Mouse (Mus musculus) spleen, postnatal 14 days (tissue): ENCODE measurements at regions not wholly inside any gene's neighbourhood (a gene's known extent, or its start where the extent isn't known, plus 50 kb on each side); places are given as distances from the start of the nearest gene placed in this dataset.
A peak's percentile ranks its signal among the peaks of the same experiment; 100 is the strongest.

Source experiments
- DNase-seq, 2 experiments: peaks; one replicate each; pipeline ENCODE4 v3.0.0; 2021 to 2022; ENCODE audit warnings: low spot score in 2 of 2

DNA sequence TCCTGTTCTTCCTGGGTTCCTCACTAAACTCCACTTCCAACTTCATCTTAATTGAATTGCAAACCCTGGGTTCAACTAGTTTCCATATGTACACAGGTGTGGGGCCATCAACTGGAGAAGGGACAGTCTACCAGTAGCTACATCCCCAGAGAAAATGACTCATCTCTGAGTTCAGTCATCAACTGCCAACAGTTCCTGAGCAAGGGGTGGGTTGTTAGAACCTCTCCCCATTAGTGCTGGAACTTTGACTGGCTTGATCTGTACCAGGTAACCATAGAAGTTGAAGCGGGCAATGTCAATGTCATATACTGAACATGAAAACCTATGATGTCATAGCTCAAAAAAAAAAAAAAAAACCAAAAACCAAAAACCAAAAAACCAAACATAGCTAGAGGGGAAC, 69.8 kb downstream of the Gm21750 start:
- DNase-seq = no peak

DNA sequence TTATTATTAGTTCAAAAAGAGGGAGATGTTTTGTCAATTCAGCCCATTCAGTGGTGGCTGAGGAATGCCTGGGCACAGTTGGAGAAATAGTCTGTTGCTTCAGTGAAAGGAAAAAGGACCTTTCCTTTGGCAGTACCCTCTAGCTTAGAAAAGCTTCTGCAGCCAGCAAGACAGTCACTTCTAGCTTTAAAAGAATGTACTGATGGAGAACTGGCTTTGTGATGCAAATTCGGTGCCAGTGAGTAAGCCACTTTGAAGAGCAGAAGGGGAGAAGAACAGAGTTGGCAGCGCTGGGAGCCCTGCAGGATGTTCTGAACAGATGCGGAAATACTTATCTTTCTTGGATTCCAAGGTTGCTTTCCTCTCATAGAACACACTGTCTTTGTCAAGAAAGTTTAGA, 71.1 kb downstream of the Gm21750 start:
- DNase-seq = no peak

DNA sequence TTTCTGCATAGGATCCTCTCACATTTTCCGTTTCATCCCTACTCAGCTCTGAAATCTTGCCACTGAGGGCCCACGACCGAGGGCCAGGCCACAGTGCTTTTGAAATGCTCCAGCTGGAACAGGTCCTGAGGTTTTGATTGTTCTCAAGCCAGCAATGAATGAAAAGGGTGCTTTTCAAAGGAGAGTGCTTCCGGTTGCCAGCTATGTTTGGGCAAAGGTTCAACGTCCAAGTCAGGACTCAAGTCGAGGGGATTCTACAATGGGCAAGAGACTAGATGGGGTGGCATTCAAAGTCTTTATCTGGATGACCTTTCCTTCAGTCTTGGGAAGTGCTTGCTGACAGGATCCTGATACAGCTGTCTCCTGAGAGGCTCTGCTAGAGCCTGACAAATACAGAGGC, 89.8 kb downstream of the Gm21750 start:
- DNase-seq = no peak

DNA sequence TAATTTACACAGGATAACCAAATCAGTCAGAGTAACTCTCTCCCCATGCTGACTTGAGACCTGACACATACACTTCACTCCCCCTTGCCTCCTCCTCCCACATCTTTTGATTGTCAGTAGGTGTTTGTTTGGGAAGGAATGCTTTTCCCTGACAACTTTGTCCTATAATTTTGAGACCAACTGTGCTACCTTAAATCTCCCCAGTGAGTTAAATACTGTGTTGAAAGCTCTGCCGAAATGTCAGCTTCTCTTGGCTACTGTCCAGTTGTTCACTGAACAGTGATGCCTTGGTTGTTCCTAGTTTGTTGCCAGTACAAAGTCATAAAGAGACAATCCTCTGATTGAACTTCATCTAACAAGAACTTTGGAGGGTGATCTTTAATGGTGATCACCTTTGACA, 99.0 kb downstream of the Gm21750 start:
- DNase-seq = no peak

DNA sequence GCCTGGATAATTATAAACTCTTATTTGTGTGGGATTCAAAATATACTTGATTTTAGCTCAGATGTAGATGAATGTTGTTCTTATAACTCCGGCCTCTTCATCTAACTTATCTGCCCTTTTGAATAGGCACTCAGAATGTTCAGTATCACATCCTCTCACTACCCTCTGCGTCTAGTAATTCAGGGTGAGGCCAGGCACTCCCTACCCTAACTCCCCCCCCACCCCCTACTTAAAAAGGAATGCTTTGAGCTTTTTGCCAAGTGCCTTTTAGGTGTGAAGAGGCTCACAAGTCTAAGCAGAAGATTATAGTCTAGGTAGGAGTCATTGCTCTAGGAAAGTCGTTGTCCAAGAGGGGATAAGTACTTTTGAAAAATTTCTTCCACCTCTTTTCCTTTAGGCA, 111.9 kb downstream of the Gm21750 start:
- no peak for DNase-seq

DNA sequence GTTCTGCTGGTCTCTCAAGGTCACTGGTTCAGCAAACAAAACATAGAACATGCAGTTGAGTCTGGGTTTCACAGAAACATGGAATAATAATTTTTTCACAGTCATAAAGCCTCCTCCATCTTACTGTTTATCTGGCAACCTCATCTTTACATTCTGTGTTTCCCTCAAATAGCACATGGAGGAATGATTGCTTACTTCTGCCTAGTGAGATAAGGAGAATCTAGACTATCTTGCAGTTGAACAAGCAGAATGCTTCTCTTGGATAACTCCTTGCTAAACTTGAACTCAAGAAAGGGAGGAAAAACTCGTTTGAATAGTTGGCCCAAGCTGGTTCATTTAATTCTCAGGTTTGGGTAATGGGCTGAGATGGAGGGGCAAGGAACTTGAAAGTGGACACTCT, 112.8 kb downstream of the Gm21750 start:
- DNase-seq = no peak

DNA sequence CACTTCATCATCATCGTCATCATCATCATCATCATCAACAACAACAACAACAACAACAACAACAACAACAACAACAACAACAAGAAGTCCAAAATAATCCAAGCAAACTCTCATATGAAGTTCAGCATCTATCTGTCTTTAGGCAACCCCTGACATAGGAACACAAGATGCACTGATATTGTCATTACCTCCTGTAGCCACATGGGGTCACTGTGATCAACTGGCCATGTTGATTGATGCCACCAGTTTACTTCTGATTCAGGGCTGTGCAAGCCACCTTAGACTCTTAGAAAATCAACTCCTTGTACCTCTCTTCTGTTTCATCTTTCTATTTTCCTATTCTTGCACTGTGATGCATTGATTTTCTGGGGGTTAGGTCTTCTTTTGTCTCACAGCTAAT, 115.0 kb downstream of the Gm21750 start:
- peak in 1 of 2 experiments; percentile 5 for DNase-seq

DNA sequence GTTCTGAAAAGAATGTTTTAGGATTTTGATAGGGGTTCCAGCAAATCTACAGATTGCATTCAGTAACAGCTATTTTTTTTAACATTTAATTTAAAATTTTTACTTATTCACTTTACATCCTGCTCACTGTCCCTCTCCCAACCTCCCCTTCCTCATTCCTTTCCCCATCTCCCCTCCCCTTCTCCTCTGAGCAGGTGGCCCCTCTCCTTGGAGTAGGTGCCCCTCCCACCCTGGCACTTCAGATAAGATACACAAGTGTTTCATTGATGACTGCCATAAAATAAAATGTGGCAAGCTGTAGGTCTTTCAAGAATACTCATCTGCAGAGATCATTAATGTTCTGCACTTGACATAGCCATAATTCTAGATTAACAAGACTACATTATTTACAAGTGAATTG, 146.1 kb downstream of the Gm21750 start:
- no peak for DNase-seq

DNA sequence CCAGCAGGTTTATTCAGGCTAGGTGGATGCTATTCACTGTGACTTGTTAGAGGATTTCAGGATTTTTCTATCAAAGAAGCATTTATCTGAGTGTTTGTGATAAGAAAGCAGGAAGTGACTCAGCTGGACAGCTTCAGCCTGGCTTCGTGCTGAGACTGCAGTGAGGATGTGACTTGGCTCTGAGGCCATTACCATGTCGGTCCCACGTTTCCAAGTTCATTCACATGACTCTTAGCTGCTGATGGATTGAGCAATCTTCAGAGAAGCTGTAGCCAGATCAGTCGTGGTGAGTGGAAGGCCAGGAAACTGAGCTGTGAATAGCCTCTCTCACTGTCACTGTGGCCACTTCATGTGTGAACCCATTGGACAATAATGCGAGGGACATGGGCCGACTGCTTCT, 177.9 kb downstream of the Gm21750 start:
- no peak for DNase-seq

DNA sequence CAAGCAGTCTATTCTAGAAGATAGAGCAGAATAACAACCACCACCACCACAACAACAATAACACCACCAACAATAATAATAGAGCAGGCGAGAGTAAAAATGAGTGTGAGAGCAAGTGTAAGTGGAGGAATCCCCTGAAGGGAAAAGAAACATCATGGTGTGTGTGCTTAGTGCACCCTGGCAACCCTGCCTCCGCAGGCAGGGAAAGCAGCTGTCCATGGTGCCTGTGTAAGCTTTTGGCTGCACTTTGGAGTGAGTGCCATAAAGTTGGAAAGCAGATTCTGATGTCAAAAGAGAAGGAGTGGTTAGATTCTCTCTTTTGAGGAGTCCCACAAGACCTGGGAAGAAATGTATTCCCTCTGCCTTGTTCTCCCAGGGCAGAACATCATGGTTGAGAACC, 200.8 kb downstream of the Gm21750 start:
- DNase-seq = no peak

DNA sequence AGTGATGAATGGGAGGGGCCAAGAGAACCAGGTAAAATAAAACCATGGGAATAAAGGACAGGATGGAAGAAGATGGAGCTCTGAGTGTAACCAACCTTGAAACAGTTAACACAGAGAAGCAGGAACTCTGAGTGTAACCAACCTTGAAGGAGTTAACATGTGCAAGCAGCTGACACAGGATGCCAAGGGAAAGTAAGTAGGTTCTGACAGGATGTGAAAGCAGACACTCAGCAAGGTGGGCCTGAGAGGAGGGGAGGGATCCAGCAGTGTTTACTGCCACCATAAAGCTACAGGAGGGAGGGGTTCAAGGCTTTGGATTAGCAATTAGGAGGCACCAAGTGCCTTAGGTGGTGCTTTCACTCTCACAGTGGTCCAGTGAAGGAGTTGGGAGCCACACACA, 213.3 kb downstream of the Gm21750 start:
- DNase-seq = no peak

DNA sequence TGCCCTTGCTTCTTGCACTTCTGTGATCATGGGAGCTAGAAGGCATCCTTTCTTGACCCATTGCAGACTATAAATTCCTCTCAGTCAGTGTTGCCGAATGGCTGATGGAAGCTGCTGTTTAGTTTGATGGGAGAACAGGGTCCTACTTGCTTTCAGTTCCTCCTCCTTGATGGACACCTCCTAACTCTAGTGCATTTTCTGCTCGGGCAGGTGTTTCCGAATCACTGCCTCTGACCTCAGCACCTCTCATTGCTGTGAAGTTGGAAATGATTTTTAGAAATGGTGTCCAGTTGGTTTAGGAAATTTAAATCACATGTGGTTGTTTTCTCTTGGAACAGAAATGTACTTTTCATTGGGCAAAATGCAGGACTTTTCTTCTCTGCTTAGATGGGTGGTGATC, 214.9 kb downstream of the Gm21750 start:
- DNase-seq = no peak

DNA sequence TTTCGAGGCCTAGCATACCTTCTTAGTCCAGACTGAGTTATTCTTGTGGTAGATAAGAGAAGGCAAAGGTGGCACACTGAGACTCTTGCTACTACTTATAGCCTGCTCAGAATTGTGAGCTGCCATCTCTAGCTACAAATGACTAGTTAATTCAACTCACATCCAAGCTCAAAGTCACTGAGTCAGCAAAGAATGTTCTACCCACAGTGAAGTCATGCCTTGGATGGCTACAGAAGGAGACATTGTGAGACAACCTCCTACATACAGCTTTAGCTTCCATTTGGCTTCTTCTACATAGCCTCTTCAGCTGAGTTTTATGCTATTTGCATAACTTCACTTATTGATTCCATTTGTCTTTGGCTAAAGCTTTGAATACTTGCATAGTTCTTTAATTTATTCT, 217.2 kb downstream of the Gm21750 start:
- DNase-seq = no peak

DNA sequence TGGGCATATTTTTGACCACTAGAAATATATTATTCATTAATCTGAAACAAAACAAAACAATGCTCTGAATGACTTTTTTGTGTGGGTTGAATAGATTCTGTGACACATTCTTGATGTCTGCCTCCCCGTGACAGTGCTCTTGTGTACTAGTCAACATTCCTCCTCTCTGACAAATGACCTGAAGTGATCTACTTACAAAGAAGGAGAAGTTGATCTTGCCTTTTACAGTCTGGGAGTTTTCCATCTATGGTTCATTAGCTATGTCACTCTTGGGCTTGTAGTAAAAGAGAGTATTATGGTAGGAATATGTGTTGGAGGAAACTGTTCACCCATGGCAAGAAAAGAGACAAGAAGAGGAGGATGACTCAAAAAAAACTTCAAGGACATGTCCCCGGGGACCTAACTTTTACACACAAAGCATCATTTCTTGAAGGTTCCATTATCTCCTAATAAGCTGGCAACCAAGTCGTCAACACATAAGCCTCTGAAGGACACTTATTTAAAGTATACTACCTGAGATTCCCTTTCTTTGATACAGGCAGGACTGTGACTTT, 217.9 kb downstream of the Gm21750 start:
- DNase-seq = no peak

DNA sequence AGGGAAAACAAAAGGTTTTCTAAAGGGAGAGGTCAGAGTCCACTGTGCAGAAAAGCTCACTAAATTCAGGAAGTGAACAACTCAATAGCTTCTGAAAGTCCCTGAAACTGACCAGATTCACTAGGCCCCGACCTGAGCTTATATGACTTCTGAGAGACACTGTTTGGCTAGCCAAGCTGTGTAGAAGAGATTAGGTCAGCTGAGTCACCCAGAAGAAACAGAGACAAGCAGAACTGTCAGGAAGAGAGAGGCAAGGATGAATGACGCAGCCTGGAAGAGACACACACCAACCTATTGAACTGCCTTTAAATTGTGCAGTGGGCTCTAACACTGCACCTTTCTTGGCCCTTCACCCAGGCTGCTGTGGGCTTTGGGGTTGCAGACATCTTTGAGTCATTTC, 230.4 kb downstream of the Gm21750 start:
- no peak for DNase-seq

DNA sequence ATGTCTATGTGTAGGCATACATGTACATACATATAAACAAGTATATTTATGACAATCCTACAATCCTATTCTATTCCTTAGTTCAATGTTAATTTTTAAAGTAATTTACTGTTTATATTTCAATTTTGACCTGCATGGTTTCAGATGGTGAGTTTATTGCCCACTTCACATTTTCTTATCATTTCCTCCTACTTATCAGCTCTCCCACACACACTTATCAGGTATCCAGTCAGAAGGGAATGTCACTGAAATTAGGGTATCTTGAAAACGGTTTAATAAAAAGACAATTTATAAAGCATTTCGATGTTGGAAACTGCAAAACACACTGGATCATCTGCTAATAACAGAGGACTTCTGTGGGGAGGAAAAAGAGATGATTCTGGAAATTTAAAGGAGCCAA, 233.8 kb downstream of the Gm21750 start:
- no peak for DNase-seq

DNA sequence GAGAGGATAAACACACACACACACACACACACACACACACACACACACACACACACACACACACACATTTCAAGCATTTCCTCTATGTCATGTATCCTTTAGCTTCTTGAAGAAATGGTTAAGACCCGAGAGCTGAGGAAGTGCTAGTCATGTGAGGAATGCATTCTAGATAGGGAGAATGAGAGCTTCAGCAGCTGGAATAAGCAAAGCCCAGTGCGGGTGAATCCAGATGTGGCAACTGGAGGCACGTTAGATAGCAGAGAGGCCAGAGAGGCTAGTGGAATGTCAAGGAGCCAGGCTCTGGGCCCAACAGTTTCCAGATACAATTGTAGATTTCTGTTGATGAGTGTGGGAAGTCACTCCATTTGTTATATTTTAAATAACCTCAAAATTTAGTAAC, 234.2 kb downstream of the Gm21750 start:
- no peak for DNase-seq

DNA sequence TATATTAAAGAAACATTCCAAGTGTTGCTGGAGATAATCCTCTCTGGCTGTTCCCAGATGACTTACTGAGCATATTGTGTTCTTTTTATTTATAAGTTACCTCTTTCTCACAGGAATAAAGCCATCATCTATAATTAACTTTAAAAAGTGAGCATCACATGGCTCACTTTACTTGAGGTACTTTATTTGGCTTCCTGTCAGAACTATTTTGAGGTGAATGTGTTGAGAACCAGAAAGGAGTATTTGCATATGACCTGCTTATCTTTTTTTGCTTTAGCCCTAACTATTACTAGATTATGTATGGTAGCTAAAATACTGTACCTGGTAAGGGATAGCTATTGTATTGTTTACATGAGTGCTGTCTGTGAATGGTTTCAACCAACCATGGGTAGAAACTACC, 238.1 kb downstream of the Gm21750 start:
- no peak for DNase-seq

DNA sequence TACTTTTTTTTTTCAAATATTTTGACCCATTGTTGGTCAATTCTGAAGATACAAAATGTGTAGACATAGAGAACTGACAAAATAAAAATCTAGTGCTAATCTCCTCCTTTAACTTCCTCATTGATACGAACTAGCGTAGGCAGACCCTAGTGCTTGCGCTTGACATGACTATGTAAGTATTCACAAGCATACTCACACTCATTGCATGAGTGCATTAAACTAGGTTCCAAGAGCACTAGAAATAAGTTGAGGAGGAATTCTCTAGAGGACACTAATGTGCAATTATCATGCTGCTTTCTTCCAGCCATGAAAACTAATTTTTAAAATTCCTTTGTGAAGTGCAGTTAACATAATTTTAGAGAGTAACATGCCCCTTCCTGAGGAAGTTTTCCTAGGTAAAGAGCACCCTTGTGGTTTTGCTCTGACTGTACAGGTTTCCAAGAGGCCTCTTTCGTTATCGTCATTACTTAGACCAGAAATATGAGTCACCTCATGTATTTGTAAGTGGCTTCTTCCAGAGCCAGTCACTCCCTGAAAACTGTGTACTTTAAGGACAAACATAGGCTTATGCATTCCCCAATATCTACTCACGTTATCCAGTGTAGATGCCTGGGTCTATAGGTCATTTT, 241.2 kb downstream of the Gm21750 start:
- DNase-seq = no peak

DNA sequence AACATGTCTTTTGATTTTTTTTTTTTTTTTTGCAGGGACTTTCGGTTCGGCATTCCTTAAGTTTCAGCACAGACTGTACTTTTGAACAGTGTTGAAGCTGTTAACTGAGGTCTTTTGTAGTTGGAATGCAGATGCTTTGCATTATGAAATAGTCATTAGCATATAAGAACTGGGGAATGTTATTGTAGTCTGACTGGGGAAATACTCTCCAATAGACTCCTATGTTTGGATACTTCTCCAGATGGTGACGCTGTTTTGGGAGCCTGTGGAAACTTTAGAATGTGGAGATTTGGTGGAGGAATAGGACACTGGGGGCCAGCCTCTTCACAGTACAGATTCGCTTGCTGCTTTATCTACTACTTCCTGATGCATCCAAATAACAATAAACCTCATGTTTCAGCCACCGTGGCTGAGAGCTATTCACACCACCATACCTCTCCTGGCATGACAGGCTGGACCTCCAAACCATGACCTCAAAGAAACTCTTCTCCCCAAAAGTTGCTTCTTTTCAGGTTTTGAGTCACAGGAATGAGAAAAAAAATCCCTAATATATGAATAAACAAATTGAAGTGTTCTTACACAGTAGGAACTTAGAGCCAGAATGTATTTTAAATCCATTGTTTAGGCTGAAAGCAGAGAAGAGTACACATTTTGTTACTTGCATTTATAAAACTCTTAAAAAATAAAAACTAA, 252.9 kb downstream of the Gm21750 start:
- no peak for DNase-seq

DNA sequence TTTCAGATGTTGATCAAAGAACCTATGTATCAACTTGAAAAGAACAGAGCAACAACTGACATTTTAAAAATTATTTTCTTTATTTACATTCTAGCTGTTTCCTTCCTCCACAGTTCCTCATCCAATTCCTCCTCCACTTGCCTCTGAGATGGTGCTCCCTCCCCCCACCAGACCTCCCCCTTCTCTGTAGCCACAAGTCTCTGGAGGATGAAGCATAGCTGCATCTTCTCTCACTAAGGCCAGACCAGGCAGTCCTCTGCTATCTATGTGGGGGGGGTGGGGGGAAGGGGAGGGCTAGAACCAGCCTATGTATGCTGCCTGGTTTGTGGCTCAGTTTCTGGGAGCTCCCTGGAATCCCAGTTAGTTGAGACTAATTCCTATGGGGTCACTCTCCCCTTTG, 255.0 kb downstream of the Gm21750 start:
- DNase-seq = no peak

DNA sequence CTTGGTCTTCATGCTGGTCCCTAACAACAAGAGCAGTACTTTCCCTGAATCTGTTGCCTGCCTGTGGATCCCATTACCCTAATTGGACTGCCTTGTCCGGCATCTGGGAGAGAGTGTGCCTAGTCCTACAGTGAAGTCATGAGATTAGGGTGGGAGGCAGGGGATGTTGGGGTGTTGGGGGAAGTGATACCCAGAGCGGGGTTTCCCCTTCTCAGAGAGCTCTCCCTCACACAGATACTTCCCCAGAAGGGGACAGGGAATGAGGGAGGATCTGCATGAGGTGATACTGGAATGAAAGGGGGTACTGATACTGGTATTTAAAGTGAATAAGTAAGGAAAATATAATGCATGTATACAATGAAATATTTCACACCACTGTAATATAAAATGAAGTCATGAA, 270.1 kb downstream of the Gm21750 start:
- no peak for DNase-seq

DNA sequence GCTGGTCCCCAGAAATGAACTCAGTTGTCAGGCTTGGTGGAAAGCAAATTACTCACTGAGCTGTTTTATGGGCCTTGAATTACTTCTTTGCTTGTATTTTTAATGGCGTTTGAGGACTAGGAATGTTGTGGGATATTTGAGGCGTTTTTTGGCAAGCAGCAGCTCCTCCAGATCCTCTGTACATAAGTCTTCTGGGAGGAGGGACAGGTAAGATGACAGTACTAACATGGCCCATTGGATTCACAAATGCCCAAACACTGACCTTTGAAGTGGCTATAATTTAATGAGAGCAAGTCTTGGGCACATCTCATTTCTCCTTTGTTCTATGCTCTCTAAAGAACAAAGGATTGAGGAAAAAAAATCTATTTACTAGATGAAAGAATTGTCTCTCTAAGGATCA, 286.3 kb downstream of the Gm21750 start:
- DNase-seq = no peak

DNA sequence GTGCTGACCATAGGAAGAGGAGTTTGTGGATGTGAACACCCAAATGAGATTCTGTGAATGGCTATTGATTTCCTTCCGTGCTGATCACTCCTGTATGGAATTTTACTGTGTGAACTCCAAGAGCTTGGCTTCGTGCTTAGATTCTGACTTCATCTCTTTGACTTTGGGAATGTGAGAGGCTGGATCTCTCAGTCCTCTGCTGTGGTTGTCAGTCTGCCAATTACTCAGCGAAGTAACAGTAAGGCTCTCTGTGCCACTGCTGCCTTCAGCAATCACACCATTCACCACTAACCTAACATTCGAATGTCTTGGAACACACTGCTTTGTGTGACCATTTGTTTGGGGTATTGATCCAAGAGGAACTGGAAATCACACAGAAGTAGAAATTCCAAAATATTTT, 291.5 kb downstream of the Gm21750 start:
- no peak for DNase-seq
